Mouse (Mus musculus): Measurements from ENCODE around the gene Isoc2a.
"Not testable (repeated sequence)": the region's sequence is repeated elsewhere in the genome, so short reads cannot be mapped to it uniquely, and the experiment has no call there.

Isoc2a gene

GRCm38 (mm10) chr7:4876753-4877221 is at the start of gene Isoc2a:
Gene Isoc2a, plus strand, starts transcription at chr7:4877153.
- peak; percentile 94 for DNase-seq

GRCm38 (mm10) chr7:4830476-4830875 is 46.5 kb upstream of the Isoc2a start:
- DNase-seq: no peak

- no peak for DNase-seq
Observed at GRCm38 (mm10) chr7:4835631-4836327, 41.2 kb upstream of the Isoc2a start.

- DNase-seq: peak; percentile 89
Observed at GRCm38 (mm10) chr7:4836351-4836792, 40.6 kb upstream of the Isoc2a start.

GRCm38 (mm10) chr7:4837639-4838038 is 39.3 kb upstream of the Isoc2a start:
- DNase-seq: peak; percentile 47

GRCm38 (mm10) chr7:4842077-4842476 is 34.9 kb upstream of the Isoc2a start:
- DNase-seq: no peak

GRCm38 (mm10) chr7:4842634-4843131 is 34.3 kb upstream of the Isoc2a start:
- no peak for DNase-seq

GRCm38 (mm10) chr7:4843604-4844244 is 33.2 kb upstream of the Isoc2a start:
- peak; percentile 49 for DNase-seq

- no peak for DNase-seq
Observed at GRCm38 (mm10) chr7:4844245-4844916, 32.6 kb upstream of the Isoc2a start, which contains the start of gene Shisa7. Gene Shisa7, minus strand, starts transcription at chr7:4844696.

GRCm38 (mm10) chr7:4844917-4845309 is 32.0 kb upstream of the Isoc2a start:
- DNase-seq: peak; percentile 82

- no peak for DNase-seq
Observed at GRCm38 (mm10) chr7:4849372-4849771, 27.6 kb upstream of the Isoc2a start.

GRCm38 (mm10) chr7:4850621-4851314 is 26.2 kb upstream of the Isoc2a start:
- no peak for DNase-seq

- no peak for DNase-seq
Observed at GRCm38 (mm10) chr7:4851315-4851688, 25.7 kb upstream of the Isoc2a start.

GRCm38 (mm10) chr7:4853613-4854012 is 23.3 kb upstream of the Isoc2a start:
- DNase-seq: no peak

GRCm38 (mm10) chr7:4856508-4856907 is 20.4 kb upstream of the Isoc2a start:
- no peak for DNase-seq

- DNase-seq: no peak
Observed at GRCm38 (mm10) chr7:4857321-4857720, 19.6 kb upstream of the Isoc2a start.

- DNase-seq: no peak
Observed at GRCm38 (mm10) chr7:4859418-4859978, 17.5 kb upstream of the Isoc2a start.

- not testable (repeated sequence) for DNase-seq
Observed at GRCm38 (mm10) chr7:4860926-4861325, 16.0 kb upstream of the Isoc2a start.

GRCm38 (mm10) chr7:4863041-4863440 is 13.9 kb upstream of the Isoc2a start:
- DNase-seq: peak; percentile 61

GRCm38 (mm10) chr7:4863541-4864080 is 13.3 kb upstream of the Isoc2a start:
- DNase-seq: no peak

GRCm38 (mm10) chr7:4864130-4864845 is 12.7 kb upstream of the Isoc2a start:
- no peak for DNase-seq

- DNase-seq: peak; percentile 59
Observed at GRCm38 (mm10) chr7:4865090-4865489, 11.9 kb upstream of the Isoc2a start.

All from cerebellum, adult 11-12 months (tissue).